Mouse (Mus musculus) retina, postnatal 7 days (tissue): Measurements from ENCODE around the gene Tex48.

ENCODE experiments used
- DNase-seq: peaks from one replicate; pipeline ENCODE4 v3.0.0-alpha.2; 2012; ENCODE audit warnings: low read depth, low spot score

Gene Tex48

GRCm38 (mm10) chr4:63595259-63595658 is 27.0 kb downstream of the Tex48 start:
- no peak for DNase-seq

GRCm38 (mm10) chr4:63594459-63595110 is 27.6 kb downstream of the Tex48 start:
- no peak for DNase-seq

GRCm38 (mm10) chr4:63590538-63590937 is 31.7 kb downstream of the Tex48 start:
- DNase-seq: no peak

GRCm38 (mm10) chr4:63589987-63590386 is 32.2 kb downstream of the Tex48 start:
- no peak for DNase-seq

- DNase-seq: no peak
These were observed 36.0 kb downstream of the Tex48 start for GRCm38 (mm10) chr4:63586240-63586639.

GRCm38 (mm10) chr4:63585216-63585615 is 37.0 kb downstream of the Tex48 start:
- DNase-seq: no peak

GRCm38 (mm10) chr4:63582580-63582979 is 39.6 kb downstream of the Tex48 start:
- no peak for DNase-seq

GRCm38 (mm10) chr4:63580078-63580477 is 42.1 kb downstream of the Tex48 start:
- DNase-seq: no peak

DNA sequence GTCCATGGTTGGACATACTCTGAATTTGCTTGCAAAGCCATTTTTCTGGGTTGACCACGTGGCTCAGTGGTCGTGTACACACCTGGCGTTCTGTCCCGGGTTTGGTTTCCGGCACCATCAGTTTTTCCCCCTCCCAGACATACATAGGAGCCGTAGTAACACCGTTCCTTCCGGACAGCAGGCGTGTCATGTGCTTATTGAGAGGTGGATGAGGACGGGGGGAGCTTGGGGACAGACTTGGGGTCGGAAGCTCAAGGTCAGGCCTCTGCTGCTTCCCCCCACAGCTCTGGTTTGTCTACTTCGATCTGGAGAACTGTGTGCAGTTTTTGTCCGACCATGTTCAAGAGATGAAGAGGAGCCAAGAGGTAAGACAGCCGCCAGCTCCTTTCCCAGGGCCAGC is 42.6 kb downstream of the Tex48 start:
- no peak for DNase-seq

- no peak for DNase-seq
These were observed 49.6 kb downstream of the Tex48 start for GRCm38 (mm10) chr4:63572621-63573020.

DNA sequence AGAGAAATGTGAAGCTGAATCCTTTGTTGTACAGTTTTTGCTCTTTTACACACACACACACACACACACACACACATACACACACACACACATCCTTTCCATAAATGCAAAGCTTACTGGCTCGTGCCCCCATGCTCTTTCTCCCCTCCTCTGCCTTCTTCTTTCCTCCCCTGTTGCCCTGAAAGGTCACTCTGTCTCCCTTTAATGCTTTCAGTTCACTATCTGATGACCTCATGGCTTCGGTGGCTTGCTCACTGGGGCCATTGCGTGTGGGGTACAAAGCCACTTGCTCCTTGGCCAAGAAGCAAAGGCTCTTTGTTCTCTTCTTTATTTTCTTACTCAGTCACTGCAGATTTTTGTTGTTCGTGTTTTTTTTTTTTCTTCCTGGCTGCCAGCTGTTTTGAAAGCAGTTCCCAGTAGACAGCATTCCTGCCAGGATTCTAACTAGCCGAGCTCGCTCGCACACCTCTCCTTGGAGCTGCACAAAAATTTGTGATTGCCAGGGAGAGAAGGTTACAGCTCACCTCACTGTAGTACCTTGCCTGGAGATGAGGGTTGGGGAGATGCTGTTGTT is 51.9 kb downstream of the Tex48 start:
- DNase-seq: no peak

DNA sequence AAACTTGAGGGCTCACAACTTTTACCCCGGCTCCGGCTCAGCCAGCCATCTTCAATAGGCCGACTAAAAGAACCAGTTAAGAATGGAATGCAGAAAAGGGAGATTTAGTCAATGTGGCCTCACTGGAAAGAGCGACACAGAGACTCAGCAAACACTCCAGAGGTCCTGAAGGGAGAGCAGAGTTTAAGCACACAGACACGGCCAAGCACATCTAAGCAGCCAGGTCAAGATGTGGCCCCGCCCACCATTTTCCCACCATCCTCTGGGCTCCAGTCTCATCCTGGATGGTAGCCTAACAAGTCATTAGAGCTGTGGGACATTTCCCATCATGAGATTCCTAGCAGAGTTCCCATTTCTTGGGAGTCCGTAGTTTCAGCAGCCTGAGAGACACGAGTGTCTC is 52.9 kb downstream of the Tex48 start:
- DNase-seq: no peak

GRCm38 (mm10) chr4:63567712-63568390 is 54.4 kb downstream of the Tex48 start:
- DNase-seq: no peak

- no peak for DNase-seq
These were observed 59.5 kb downstream of the Tex48 start for GRCm38 (mm10) chr4:63562742-63563141.

DNA sequence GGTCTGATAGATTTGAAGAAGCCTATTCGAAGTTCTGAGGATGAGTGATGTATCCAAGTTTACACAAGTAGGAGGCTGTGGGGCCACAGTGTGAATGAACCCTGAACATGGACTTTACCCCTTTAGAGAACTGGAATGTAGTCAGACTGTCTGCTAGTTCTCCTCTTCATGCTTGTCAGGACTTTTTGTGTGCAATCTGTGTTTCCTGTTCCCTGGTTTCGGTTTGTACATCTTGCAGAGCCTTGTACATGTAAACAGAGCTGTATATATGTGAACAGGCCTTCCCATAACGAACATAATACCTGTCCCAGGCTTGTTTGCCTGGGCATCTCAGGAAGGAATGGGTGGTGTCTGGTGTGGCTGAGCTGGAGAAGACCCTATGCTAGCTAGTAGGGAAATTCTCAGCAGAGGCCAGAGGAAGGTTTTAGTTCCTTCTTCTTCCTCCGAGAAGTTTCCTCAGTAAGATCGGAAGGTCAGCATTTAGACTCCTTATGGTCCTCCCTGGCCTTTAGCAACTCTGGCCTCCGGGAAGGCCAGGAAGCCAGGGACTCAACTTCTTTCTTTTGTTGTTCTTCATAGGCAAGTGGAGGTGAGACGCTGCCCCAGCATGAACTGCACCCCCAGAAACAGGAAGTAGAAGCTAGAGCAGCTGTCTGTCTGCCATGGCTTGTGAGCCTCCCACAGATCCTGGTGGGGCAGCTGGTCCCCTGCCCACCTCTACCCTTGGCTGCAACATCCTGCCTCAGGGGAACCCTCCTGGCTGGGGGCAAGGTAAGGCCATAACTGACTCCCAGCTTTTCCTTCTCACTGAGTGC is 60.2 kb downstream of the Tex48 start:
- DNase-seq: no peak

DNA sequence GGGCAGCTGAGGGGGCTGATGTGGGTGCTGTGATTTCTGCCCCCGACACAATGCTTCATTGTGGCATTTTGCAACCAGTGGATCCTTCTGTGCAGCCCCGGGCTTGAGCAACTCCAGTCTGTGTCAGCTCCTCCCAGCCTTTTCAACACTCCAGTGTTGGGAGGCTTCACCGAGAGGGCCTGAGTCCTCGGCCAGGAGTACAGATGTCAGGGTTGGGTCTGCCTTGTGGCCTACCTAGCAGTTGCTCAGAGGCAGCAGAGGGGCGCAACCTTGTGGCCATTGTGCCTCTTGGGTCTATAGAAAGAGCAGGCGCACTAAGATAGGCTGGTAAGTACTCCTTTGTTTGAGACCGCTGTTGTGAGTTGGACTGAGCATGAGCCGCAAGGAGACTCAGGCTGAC is 62.1 kb downstream of the Tex48 start:
- no peak for DNase-seq

- DNase-seq: no peak
These were observed 63.0 kb downstream of the Tex48 start for GRCm38 (mm10) chr4:63559127-63559697.

DNA sequence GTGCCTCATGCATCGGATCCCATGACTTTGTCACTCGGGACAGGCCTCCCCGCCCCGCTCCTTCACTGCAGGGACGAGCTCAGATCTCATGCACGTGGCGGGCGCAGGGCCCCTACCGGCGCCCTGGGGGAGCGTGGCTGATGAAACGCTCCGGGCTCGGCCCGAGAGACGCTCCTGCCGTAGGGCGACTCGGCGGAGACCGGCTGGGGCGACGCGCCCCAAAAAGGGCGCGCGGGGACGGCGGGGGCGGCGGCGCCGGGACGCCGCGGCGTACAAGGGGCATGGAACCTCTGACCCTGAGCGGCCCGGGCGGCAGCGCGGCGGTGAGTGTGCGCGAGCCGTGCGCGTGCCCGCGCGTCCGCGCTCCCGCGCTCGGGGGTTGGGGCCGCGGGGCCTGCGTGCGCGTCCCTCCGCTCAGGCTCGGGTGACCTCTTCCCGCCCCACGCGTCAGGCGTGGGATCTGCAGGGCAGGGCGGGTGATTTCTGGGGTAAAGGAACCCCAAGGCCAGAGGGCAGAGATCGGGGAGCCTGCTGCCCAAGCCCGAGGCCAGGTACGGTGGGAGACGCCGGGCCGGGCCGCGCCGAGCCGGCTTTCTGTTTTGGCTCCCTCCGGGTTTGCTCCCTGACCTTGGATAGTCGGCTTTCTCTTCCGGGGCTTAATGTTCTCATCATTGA is 63.7 kb downstream of the Tex48 start, which contains the start of gene Tmem268:
TSS of gene Tmem268 (plus strand) at position 375 of the 675 bp plus-strand sequence.
- DNase-seq: peak; percentile 61

DNA sequence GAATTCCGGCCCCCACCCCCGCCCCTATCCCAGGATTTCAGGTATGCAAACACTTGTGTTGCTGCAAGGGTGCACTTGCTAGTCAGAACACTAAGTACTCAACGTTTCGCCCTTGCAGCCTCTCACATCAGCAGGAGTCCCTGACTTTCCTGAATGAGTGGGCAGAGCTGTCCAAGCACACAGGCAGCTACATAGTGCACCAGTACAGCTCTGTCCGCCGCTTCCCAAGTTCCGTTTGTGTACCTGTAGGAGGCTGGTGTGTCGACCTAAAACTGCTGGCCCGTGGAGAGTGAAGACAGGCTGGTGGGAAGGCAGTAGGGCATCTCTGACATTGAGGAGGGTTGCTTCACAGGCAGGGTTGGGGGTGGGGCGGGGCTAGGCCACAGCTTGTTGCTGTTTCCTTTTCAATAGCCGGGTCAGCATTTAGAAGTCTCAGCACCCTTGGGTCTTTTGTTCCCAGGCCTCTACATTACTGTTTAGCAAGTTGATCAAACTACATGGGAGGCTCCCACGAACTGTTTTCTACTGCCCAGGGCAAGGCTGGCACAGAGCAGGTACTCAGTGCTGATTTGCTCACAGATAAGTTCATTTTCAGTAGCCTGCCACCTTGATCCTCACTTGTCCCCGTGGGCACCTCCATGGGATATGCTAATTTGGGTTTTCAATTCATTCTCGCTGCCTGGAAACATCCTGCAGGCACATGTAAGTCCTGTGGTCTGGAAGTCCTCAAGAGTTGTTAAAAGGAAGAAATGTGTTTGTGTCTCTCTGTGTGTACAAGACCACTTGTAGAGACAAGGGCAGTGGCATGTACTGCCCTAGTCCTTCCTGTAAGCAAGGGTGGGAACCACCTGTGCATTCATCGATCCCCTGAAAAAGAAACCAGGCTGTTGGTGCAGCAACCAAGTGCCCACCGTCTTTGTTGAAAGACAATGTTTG is 64.8 kb downstream of the Tex48 start:
- no peak for DNase-seq
